Mouse (Mus musculus) lung, embryonic 16.5 days (tissue): ENCODE data around the gene Pdk2. TPM values are rescaled to one million over a fixed set of nuclear protein-coding genes. Genes with fewer than 3 reads are reported as not detected.

ENCODE experiments used
- ATAC-seq: fragments of 200-750 bp; cut with Nextera tagmentation; 2 replicates; pipeline ENCODE4 v1.8.0; 2017; ENCODE audit warnings: low read depth, mild to moderate bottlenecking, moderate library complexity
- H3K27ac ChIP-seq: fragments of 300-500 bp; sonication (generic); 2 replicates; pipeline ENCODE4 v1.5.1; 2014; ENCODE audit warnings: mild to moderate bottlenecking, control low read depth, low read length
- H3K27me3 ChIP-seq: fragments of 300-500 bp; sonication (generic); 2 replicates; pipeline ENCODE4 v1.6.1; 2014; ENCODE audit warnings: low read depth, low read length, mixed read lengths; ENCODE audit not compliant: control insufficient read depth, insufficient read depth
- H3K36me3 ChIP-seq: fragments of 300-500 bp; sonication (generic); 2 replicates; pipeline ENCODE4 v1.6.1; 2014; ENCODE audit warnings: low read length; ENCODE audit not compliant: control insufficient read depth, insufficient read depth
- H3K4me1 ChIP-seq: fragments of 300-500 bp; sonication (generic); replicated peaks from 2 replicates; pipeline ENCODE4 v1.6.1; 2014; ENCODE audit warnings: low read length, mixed read lengths; ENCODE audit not compliant: control insufficient read depth, insufficient read depth
- H3K4me2 ChIP-seq: fragments of 300-500 bp; sonication (generic); 2 replicates; pipeline ENCODE4 v1.6.1; 2014; ENCODE audit warnings: low read depth, low read length, control low read depth
- H3K4me3 ChIP-seq: fragments of 300-500 bp; sonication (generic); 2 replicates; pipeline ENCODE4 v1.5.1; 2014; ENCODE audit warnings: mild to moderate bottlenecking, low read length, control low read depth
- H3K9ac ChIP-seq: fragments of 300-500 bp; sonication (generic); 2 replicates; pipeline ENCODE4 v1.6.1; 2014; ENCODE audit warnings: low read length, control low read depth
- H3K9me3 ChIP-seq: fragments of 300-500 bp; sonication (generic); 2 replicates; pipeline ENCODE4 v1.6.1; 2016; ENCODE audit warnings: low read length; ENCODE audit not compliant: control insufficient read depth
- WGBS: fragments of 180-500 bp; shearing (Covaris S2); extraction: QIAGEN DNeasy Blood & Tissue Kit; methylation state at CpG from one replicate; pipeline ENCODE4 v1.1.7; 2014; 5-methylcytosine and 5-hydroxymethylcytosine counted together
- polyA plus RNA-seq: library from polyadenylated mRNA; unstranded; fragments of >200 nt; fragmentation: Nextera tagmentation; extraction: Ambion mirVana; gene quantifications from 2 replicates; pipeline ENCODE4 v1.2.1, GENCODE M21; 2015

Pdk2 gene
- polyA plus RNA-seq, 1 experiment from 2014 or later = 43.3 TPM

DNA sequence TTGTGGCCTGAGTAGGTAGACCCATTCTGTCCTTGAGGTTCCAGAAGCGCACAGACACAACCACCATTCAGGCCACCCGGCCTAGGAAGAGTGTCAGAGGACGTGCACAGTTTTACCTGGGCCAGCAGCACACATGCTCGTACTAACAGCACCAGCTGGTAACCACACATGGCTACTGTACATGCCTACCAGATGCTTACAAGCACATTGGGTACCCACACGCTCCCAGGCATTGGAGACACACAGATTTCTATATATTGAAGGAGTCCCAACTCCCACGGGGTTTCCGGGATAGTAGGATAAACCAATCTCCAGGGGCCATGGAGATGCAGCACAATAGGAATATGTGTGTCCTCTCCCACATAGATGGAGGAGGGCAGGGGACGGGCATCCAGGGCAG lies 38.4 kb downstream of the Pdk2 start:
- peaks cover 23% of the 10 kb centered on the region for H3K4me1 ChIP-seq
- H3K9me3 ChIP-seq = no peaks in the 10 kb centered on the region
- no peak overlapping the region for H3K4me2 ChIP-seq
- no peak overlapping the region for H3K9ac ChIP-seq
- no peak overlapping the region for H3K27ac ChIP-seq
- ATAC-seq = no peak
- 91% methylated on average over 8 of the region's 8 CpGs for whole genome bisulfite sequencing
- no peak overlapping the region for H3K4me3 ChIP-seq
- peaks cover 29% of the 10 kb centered on the region for H3K36me3 ChIP-seq
- no peaks in the 10 kb centered on the region for H3K27me3 ChIP-seq

DNA sequence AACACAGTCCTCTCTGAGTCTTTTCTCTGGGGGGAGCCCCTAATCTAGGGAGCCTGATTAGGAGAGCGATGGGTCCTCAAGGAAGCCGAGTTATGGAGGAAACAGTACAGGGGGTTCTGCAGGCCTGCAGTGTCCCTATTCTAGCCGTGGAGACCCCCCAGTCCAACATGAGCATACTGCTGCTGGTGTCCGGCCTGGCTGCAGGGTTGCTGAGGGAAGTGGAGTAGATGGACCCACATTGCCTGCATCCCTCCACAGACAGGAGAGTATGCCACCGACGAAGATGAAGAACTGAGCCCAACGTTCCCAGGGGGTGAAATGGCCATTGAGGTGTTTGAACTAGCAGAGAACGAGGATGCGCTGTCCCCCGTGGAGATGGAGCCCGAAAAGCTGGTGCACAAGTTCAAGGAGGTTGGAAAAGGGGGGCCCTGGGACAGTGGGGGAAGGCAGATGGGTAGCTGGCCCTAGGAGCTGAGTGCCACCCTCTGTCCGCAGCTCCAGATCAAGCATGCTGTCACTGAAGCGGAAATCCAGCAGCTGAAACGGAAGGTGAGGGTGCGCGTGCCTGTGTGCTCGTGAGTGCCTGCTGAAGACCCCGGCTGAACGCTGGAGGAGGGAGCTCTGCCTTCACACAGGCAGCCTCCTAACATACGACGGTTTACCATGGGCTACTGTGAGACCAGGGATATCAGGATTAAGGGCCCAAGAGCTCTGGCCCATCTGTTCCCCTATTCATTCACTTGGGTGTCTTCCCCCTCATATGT lies 39.4 kb downstream of the Pdk2 start:
- Histone ChIP-seq H3K27me3 (no peaks in the 10 kb centered on the region), H3K4me2 (no peak overlapping the region), H3K36me3 (peaks cover 36% of the 10 kb centered on the region), H3K27ac (no peak overlapping the region), H3K9me3 (no peaks in the 10 kb centered on the region), H3K4me1 (peaks cover 15% of the 10 kb centered on the region), H3K9ac (no peak overlapping the region), H3K4me3 (no peak overlapping the region)
- ATAC-seq = no peak
- 83% methylated on average over 21 of the region's 21 CpGs for WGBS

DNA sequence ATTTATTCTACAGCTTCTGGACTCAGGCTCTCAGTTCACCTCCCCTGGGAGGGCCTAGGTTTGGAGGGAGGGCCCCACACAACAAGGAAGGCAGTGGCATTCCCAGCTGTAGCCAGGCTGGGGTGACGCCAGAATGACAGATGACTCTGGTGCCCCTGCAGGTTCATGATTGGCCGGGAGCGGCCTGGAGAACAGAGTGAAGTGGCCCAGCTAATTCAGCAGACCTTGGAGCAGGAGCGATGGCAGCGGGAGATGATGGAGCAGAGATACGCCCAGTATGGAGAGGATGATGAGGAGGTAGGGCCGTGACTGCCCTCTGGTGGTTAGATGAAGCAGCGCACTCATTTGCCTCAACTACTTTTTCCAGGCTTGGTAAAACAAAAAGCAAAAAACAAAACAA lies 40.1 kb downstream of the Pdk2 start:
- peak; percentile 59 for ATAC-seq
- no peaks in the 10 kb centered on the region for H3K27me3 ChIP-seq
- H3K4me3 ChIP-seq = no peak overlapping the region
- peaks cover 10% of the 10 kb centered on the region for H3K4me1 ChIP-seq
- 1% methylated on average over 8 of the region's 8 CpGs for WGBS
- H3K9ac ChIP-seq = no peak overlapping the region
- peak overlapping the region; percentile 40 for H3K27ac ChIP-seq
- peaks cover 42% of the 10 kb centered on the region for H3K36me3 ChIP-seq
- H3K9me3 ChIP-seq = no peaks in the 10 kb centered on the region
- peak overlapping the region; percentile 11; the same call in 1 of the 2 replicates for H3K4me2 ChIP-seq

DNA sequence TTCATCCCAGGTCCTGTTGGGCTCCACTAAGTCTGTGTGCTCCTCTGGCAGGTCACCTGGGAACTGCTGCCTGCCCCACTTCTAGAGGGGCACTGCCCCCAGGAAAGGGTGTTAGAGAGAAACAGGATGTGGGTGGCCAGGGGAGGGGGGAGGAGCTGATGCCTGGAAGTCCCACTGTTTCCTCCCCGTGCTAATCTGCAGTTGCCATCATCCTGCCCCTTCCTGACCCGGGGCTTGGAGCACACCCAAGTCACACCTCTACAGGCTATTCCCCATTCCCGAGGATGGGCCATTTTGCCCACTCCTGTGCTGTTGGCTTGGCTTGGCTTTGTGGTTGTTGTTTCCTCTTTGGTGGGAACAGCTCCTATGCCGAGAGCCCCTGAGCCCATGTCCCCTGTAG lies 40.6 kb downstream of the Pdk2 start:
- Histone ChIP-seq H3K9me3 (no peaks in the 10 kb centered on the region), H3K4me1 (peaks cover 13% of the 10 kb centered on the region), H3K27ac (peak overlapping the region; percentile 76), H3K4me2 (no peak overlapping the region; the same call in 1 of the 2 replicates), H3K36me3 (peaks cover 42% of the 10 kb centered on the region), H3K9ac (no peak overlapping the region), H3K4me3 (no peak overlapping the region), H3K27me3 (no peaks in the 10 kb centered on the region)
- peak; percentile 33 for ATAC-seq
- 19% methylated on average over 4 of the region's 4 CpGs for WGBS

DNA sequence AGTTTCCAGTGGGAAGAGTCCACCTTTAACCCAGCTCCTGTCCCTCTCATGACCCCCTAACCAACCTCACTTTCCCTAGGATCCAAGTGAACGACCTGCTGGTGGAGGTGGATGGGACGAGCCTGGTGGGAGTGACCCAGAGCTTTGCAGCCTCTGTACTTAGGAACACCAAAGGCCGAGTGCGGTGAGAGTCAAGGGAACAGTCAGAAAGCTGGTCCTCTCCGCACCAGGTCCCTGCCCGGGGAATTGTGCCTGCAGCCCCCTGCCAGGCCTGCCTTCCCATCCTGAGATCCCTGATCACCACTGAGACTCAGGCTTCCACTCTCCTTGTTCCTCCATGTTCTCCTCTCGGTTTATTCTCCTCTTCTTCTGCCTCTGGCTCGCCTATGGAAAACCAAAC lies 41.0 kb downstream of the Pdk2 start:
- Histone ChIP-seq H3K27me3 (no peaks in the 10 kb centered on the region), H3K9ac (no peak overlapping the region), H3K9me3 (no peaks in the 10 kb centered on the region), H3K27ac (peak overlapping the region; percentile 76), H3K4me1 (peaks cover 18% of the 10 kb centered on the region), H3K4me3 (no peak overlapping the region), H3K4me2 (no peak overlapping the region), H3K36me3 (peaks cover 39% of the 10 kb centered on the region)
- 71% methylated on average over 8 of the region's 8 CpGs for WGBS
- no peak for ATAC-seq

DNA sequence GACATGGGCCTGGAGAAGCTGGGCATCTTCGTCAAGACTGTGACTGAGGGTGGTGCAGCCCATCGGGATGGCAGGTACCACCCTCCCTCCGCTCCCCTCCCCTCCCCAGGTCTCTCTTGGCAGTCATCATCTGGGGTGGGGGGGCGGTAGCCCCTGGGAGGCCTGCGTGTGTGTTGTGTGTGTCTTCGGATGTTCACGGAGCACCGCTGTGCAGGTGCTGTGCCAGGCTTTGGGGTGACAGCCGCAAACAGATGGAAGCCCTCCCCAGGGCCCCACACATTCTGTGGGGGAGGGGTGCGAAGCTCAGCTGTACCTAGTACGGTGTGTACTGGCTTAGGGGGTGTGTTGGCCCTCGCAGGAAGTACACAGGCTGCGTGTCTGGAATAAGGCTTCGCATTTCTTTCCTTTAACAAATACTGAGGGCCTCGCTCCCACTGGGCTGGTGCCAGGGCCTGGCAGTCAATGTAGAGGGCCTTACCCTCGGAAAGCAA lies 43.1 kb downstream of the Pdk2 start:
- Histone ChIP-seq H3K27ac (no peak overlapping the region), H3K4me2 (no peak overlapping the region), H3K9me3 (no peaks in the 10 kb centered on the region), H3K9ac (no peak overlapping the region), H3K4me1 (peaks cover 38% of the 10 kb centered on the region), H3K36me3 (peaks cover 36% of the 10 kb centered on the region), H3K4me3 (no peak overlapping the region), H3K27me3 (no peaks in the 10 kb centered on the region)
- no peak for ATAC-seq
- 66% methylated on average over 16 of the region's 16 CpGs for WGBS

DNA sequence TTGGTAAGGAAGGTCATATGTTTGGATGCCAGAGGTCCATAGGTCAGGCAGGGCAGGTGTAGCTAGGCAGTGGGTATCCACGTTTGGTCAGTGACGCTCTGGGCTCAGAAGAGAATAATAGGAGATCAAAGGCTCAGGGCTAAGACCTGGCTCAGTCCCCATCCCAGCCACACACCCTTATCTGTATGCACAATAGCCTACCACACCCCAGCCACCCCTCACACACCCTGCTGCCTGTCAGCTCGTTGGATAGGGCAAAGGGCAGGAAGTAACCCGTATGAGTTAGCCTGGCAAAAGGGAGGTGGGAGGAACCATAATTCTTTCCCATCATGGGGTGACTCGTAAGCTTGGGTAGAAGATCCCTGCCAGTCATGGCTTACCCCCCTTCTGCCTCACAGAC lies 43.6 kb downstream of the Pdk2 start:
- no peak for ATAC-seq
- H3K27me3 ChIP-seq = no peaks in the 10 kb centered on the region
- H3K27ac ChIP-seq = no peak overlapping the region
- no peak overlapping the region for H3K4me3 ChIP-seq
- peaks cover 34% of the 10 kb centered on the region for H3K36me3 ChIP-seq
- H3K9ac ChIP-seq = no peak overlapping the region
- no peak overlapping the region for H3K4me2 ChIP-seq
- H3K4me1 ChIP-seq = peaks cover 42% of the 10 kb centered on the region
- 47% methylated on average over 5 of the region's 5 CpGs for WGBS
- H3K9me3 ChIP-seq = no peaks in the 10 kb centered on the region

DNA sequence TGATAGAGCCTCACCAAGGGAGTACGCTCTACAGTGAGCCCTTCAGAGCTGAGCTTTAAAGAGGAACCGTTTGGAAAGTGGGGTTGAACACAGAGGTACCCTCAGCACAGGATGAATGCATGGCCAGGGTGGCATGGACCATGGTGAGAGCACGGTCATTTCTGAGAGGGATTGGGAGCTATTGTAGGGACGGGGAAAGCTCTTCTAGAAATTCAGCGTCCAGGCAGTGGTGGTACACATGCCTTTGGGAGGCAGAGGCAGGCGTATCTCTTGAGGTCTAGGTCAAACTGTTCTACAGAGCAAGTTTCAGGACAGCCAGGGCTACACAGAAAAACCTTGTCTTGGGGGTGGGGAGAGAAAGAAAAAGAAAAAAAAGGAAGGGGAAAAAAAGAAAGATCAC lies 44.2 kb downstream of the Pdk2 start:
- Histone ChIP-seq H3K9ac (no peak overlapping the region), H3K4me3 (no peak overlapping the region), H3K27me3 (no peaks in the 10 kb centered on the region), H3K36me3 (peaks cover 28% of the 10 kb centered on the region), H3K4me2 (no peak overlapping the region), H3K9me3 (no peaks in the 10 kb centered on the region), H3K27ac (no peak overlapping the region), H3K4me1 (peaks cover 45% of the 10 kb centered on the region)
- 90% methylated on average over 6 of the region's 6 CpGs for WGBS
- no peak for ATAC-seq

DNA sequence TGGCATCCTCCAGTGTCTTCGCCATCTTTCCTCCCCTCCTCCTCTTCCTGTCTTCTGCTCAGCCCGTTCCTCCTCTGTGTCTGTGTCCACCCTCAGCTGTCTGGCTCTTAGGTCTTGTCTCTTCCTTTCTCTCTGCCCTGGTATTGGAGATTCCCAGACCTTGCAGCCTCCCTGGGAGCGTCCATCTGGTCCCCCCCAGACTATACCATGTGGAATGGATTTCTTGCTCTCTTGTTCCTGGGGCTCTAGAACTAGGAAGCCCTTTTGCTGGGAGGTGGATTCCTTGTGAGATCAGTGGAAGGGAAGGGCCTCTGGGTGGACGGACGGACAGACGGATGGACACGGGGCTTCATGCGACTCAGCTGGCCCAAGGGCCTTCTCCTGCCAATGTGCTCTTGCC lies 45.1 kb downstream of the Pdk2 start:
- Histone ChIP-seq H3K27ac (no peak overlapping the region), H3K27me3 (no peaks in the 10 kb centered on the region), H3K4me3 (no peak overlapping the region), H3K4me2 (no peak overlapping the region), H3K9me3 (no peaks in the 10 kb centered on the region), H3K36me3 (peaks cover 21% of the 10 kb centered on the region), H3K4me1 (peaks cover 44% of the 10 kb centered on the region), H3K9ac (no peak overlapping the region)
- WGBS = 81% methylated on average over 8 of the region's 8 CpGs
- no peak for ATAC-seq
